Mouse (Mus musculus) stomach, embryonic 16.5 days (tissue): Measurements from ENCODE around the gene Urgcp. TPM values are rescaled to one million over a fixed set of nuclear protein-coding genes. Genes with fewer than 3 reads are reported as not detected.

Experiments used
- ATAC-seq: fragments of 200-750 bp; cut with Nextera tagmentation; 2 replicates; pipeline ENCODE4 v1.8.0; 2017; ENCODE audit warnings: moderate number of reproducible peaks, moderate TSS enrichment; ENCODE audit not compliant: insufficient read depth, low FRiP score
- H3K27ac ChIP-seq: fragments of 300-500 bp; sonication (generic); 2 replicates; pipeline ENCODE4 v1.5.1; 2014; ENCODE audit warnings: low read length
- H3K27me3 ChIP-seq: fragments of 300-500 bp; sonication (generic); 2 replicates; pipeline ENCODE4 v1.6.1; 2014; ENCODE audit warnings: low read length, control low read depth, mixed read lengths; ENCODE audit not compliant: control insufficient read depth, insufficient read depth
- H3K36me3 ChIP-seq: fragments of 300-500 bp; sonication (generic); 2 replicates; pipeline ENCODE4 v1.6.1; 2014; ENCODE audit warnings: low read length; ENCODE audit not compliant: control insufficient read depth, insufficient read depth
- H3K4me1 ChIP-seq: fragments of 300-500 bp; sonication (generic); 2 replicates; pipeline ENCODE4 v1.6.1; 2014; ENCODE audit warnings: low read length, control low read depth, mixed read lengths; ENCODE audit not compliant: control insufficient read depth, insufficient read depth
- H3K4me2 ChIP-seq: fragments of 300-500 bp; sonication (generic); 2 replicates; pipeline ENCODE4 v1.6.1; 2014; ENCODE audit warnings: low read depth, low read length, mixed read lengths
- H3K4me3 ChIP-seq: fragments of 300-500 bp; sonication (generic); replicated peaks from 2 replicates; pipeline ENCODE4 v1.5.1; 2014; ENCODE audit warnings: mild to moderate bottlenecking, low read length
- H3K9ac ChIP-seq: fragments of 300-500 bp; sonication (generic); 2 replicates; pipeline ENCODE4 v1.6.1; 2014; ENCODE audit warnings: low read length
- H3K9me3 ChIP-seq: fragments of 300-500 bp; sonication (generic); replicated peaks from 2 replicates; pipeline ENCODE4 v1.6.1; 2016; ENCODE audit warnings: low read length, control low read depth; ENCODE audit not compliant: control insufficient read depth
- WGBS: fragments of 180-500 bp; shearing (Covaris S2); extraction: QIAGEN DNeasy Blood & Tissue Kit; methylation state at CpG from one replicate; pipeline ENCODE4 v1.1.7; 2014; 5-methylcytosine and 5-hydroxymethylcytosine counted together
- polyA plus RNA-seq: library from polyadenylated mRNA; unstranded; fragments of >200 nt; fragmentation: Nextera tagmentation; extraction: Ambion mirVana; gene quantifications from 2 replicates; pipeline ENCODE4 v1.2.1, GENCODE M21; 2015

The Urgcp gene
- polyA plus RNA-seq, 1 experiment from 2014 or later = 25.3 TPM

DNA sequence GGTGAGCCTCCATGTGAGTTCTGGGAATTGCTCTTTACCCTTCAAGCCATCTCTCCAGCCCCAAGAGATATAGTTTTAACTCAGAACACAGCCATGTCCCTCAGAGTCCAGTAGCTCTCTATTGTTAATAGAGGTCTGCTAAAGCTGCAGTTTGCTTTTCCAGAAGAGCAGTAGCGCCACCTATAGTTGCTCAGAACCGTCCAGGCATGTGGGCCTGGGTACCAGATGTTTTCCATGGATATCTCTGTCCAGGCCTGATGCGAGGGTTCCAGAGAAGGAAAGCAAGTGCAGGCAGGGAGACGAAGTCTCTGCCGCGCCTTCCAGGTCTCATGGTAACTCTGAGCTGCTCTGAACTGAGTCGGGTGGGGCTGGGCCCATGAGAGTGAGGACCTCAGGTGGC is 70.4 kb downstream of the Urgcp start:
- Histone ChIP-seq H3K27ac (no peak overlapping the region), H3K9ac (no peak overlapping the region), H3K36me3 (no peaks in the 10 kb centered on the region), H3K4me3 (no peak overlapping the region), H3K4me1 (no peaks in the 10 kb centered on the region), H3K4me2 (no peak overlapping the region), H3K27me3 (no peaks in the 10 kb centered on the region), H3K9me3 (no peaks in the 10 kb centered on the region)
- no peak for ATAC-seq
- WGBS = 23% methylated on average over 7 of the region's 7 CpGs

DNA sequence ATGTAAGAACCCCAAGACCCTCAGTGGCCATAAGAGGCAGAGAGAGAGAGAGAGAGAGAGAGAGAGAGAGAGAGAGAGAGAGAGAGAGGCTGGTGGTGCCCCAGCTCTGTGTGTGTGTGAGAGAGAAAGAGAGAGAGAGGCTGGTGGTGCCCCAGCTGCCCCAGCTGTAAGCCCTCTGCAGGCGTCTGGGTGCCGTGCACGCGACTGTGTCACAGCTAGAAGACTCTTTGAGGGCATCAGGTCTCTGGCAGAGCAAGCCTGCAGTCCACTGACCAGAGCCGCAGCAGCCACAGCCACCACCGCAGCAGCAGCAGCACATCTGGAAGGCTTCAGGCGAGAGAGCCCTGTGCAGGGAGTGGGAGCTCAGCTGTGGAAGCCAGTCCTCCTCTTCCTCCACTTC is 77.9 kb downstream of the Urgcp start:
- Histone ChIP-seq H3K9ac (no peak overlapping the region), H3K4me1 (no peaks in the 10 kb centered on the region), H3K4me2 (no peak overlapping the region), H3K27me3 (no peaks in the 10 kb centered on the region), H3K9me3 (no peaks in the 10 kb centered on the region), H3K36me3 (no peaks in the 10 kb centered on the region), H3K27ac (no peak overlapping the region), H3K4me3 (no peak overlapping the region)
- no peak for ATAC-seq
- WGBS = 30% methylated on average over 7 of the region's 7 CpGs

DNA sequence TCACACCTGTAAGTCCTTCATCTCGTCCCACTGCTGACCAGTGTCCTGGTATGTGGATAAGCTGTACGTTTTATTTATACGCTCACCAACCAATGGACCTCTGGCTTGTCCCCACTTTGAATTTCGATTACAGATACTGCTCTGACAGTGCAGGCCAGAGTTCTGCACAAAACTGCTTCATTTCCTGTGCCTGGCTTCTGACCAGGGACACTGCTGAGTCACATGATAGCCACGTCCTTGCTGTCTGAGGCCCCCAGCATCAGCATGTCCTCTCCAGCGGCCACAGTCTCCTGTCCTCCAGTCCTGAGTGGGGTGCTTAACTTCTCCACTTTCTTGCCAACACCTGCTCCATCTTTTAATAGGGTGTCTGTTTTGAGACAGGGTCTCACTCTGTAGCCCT is 79.6 kb downstream of the Urgcp start:
- Histone ChIP-seq H3K4me3 (no peak overlapping the region), H3K27me3 (no peaks in the 10 kb centered on the region), H3K4me1 (no peaks in the 10 kb centered on the region), H3K4me2 (no peak overlapping the region), H3K9me3 (no peaks in the 10 kb centered on the region), H3K36me3 (no peaks in the 10 kb centered on the region), H3K27ac (no peak overlapping the region), H3K9ac (no peak overlapping the region)
- peak; percentile 44; the same call in 1 of the 2 replicates for ATAC-seq
- WGBS = 52% methylated on average over 6 of the region's 6 CpGs

Other genes with a start within 250 kb of the Urgcp start
- gene Xbp1, start 241.7 kb downstream of the Urgcp start, polyA plus RNA-seq = 238 and 248 TPM in 2 replicates
- gene Ccdc117, start 220.2 kb downstream of the Urgcp start, polyA plus RNA-seq = 13.3 and 13.8 TPM in 2 replicates
- gene Ankrd36, start 192.7 kb downstream of the Urgcp start, polyA plus RNA-seq = 0.10 TPM in 2 replicates
- gene Mrps24, start 46.7 kb downstream of the Urgcp start, polyA plus RNA-seq = 191 and 192 TPM in 2 replicates
- gene Dbnl, start 26.1 kb upstream of the Urgcp start, polyA plus RNA-seq = 113 and 124 TPM in 2 replicates
- 5.4 and 78.0 TPM in 2 replicates for gene Pgam2, start 41.4 kb upstream of the Urgcp start, polyA plus RNA-seq
- 9.6 and 10.1 TPM in 2 replicates for gene Polm, start 75.6 kb upstream of the Urgcp start, polyA plus RNA-seq
- 50.6 and 56.1 TPM in 2 replicates for gene Aebp1, start 99.6 kb upstream of the Urgcp start, polyA plus RNA-seq
- gene Pold2, start 115.9 kb upstream of the Urgcp start, polyA plus RNA-seq = 112 and 116 TPM in 2 replicates
- gene Myl7, start 136.4 kb upstream of the Urgcp start, polyA plus RNA-seq = 32.4 and 43.0 TPM in 2 replicates
- gene Gck, start 187.7 kb upstream of the Urgcp start, polyA plus RNA-seq = 3.5 and 3.6 TPM in 2 replicates
- 56.2 and 58.1 TPM in 2 replicates for gene Ykt6, start 193.3 kb upstream of the Urgcp start, polyA plus RNA-seq